Comparison of ENCODE assay signal across 7 mouse cellular contexts in genomic region chr19:41738429-41738805, GRCm38 (mm10). TPM values are rescaled to one million over a fixed set of nuclear protein-coding genes. Genes with fewer than 3 reads are reported as not detected.
DNase-seq lines count a peak whose midpoint lies in the region; ATAC-seq and TF ChIP-seq lines count a peak whose summit lies in the region.

No protein-coding gene starts in this region.

- H3K4me2 ChIP-seq in neural tube, embryonic 11.5 days (ENCODE audit: low read depth), result peak overlapping the region; percentile 24
- peak overlapping the region; percentile 66 for H3K4me2 ChIP-seq in forebrain, embryonic 16.5 days (ENCODE audit: low read length)
- peak overlapping the region; percentile 86 for H3K4me2 ChIP-seq in liver, embryonic 14.5 days (ENCODE audit: low read depth)

- no peaks in the 10 kb centered on the region for H3K9me3 ChIP-seq in neural tube, embryonic 11.5 days (ENCODE audit: control insufficient read depth, low read length)
- H3K9me3 ChIP-seq in forebrain, embryonic 16.5 days (ENCODE audit: control insufficient read depth, low read length), result no peaks in the 10 kb centered on the region
- H3K9me3 ChIP-seq in liver, embryonic 14.5 days (ENCODE audit: control insufficient read depth, low read length), result no peaks in the 10 kb centered on the region

- no peak; the same call in 1 of the 2 replicates for TF ChIP-seq EP300 in liver, embryonic 14.5 days (IDR thresholded peaks at IDR 0.05; ENCODE audit: low read depth)

- H3K27ac ChIP-seq in neural tube, embryonic 11.5 days (ENCODE audit: low read depth, low read length), result no peak overlapping the region
- H3K27ac ChIP-seq in forebrain, embryonic 16.5 days (ENCODE audit: low read length), result peak overlapping the region; percentile 57
- H3K27ac ChIP-seq in liver, embryonic 14.5 days, result peak overlapping the region; percentile 29; the same call in 1 of the 2 replicates

- 0 out of 2 replicates have a peak overlapping the region, but pooled peaks have one; percentile 8 for H3K9ac ChIP-seq in neural tube, embryonic 11.5 days (ENCODE audit: low read length)
- peak overlapping the region; percentile 35; the same call in 1 of the 2 replicates for H3K9ac ChIP-seq in forebrain, embryonic 16.5 days (replicated peaks; ENCODE audit: low read depth, low read length)
- peak overlapping the region; percentile 51 for H3K9ac ChIP-seq in liver, embryonic 14.5 days (replicated peaks)

- ATAC-seq in neural tube, embryonic 11.5 days (ENCODE audit: insufficient read depth, low FRiP score, low TSS enrichment), result no peak; the same call in 1 of the 2 replicates
- peak; percentile 36 for ATAC-seq in forebrain, embryonic 16.5 days
- ATAC-seq in liver, embryonic 14.5 days (ENCODE audit: insufficient read depth), result peak; percentile 84

- no peak for TF ChIP-seq CTCF in liver, embryonic 14.5 days (IDR thresholded peaks at IDR 0.05; ENCODE audit: low read depth)

- peaks cover 19% of the 10 kb centered on the region for H3K4me1 ChIP-seq in neural tube, embryonic 11.5 days (ENCODE audit: control insufficient read depth, insufficient read depth, low read length)
- H3K4me1 ChIP-seq in forebrain, embryonic 16.5 days (replicated peaks; ENCODE audit: control insufficient read depth, insufficient read depth, low read length), result peaks cover 77% of the 10 kb centered on the region
- H3K4me1 ChIP-seq in liver, embryonic 14.5 days (replicated peaks; ENCODE audit: control insufficient read depth in 2 of 2, insufficient read depth in 2 of 2, low read length in 1 of 2), result peaks cover 13 to 15% of the 10 kb centered on the region in 2 experiments

- peaks cover 26% of the 10 kb centered on the region for H3K27me3 ChIP-seq in neural tube, embryonic 11.5 days (ENCODE audit: control insufficient read depth, insufficient read depth, low read length)
- peaks cover 8% of the 10 kb centered on the region for H3K27me3 ChIP-seq in forebrain, embryonic 16.5 days (replicated peaks; ENCODE audit: control insufficient read depth, insufficient read depth, low read length)
- peaks cover 24% of the 10 kb centered on the region for H3K27me3 ChIP-seq in liver, embryonic 14.5 days (ENCODE audit: control insufficient read depth, insufficient read depth, low read length)

- H3K36me3 ChIP-seq in neural tube, embryonic 11.5 days (ENCODE audit: control insufficient read depth, insufficient read depth, low read length), result no peaks in the 10 kb centered on the region
- no peaks in the 10 kb centered on the region for H3K36me3 ChIP-seq in forebrain, embryonic 16.5 days (ENCODE audit: control insufficient read depth, insufficient read depth)
- no peaks in the 10 kb centered on the region for H3K36me3 ChIP-seq in liver, embryonic 14.5 days (replicated peaks; ENCODE audit: control insufficient read depth, insufficient read depth, low read depth)

- WGBS in neural tube, embryonic 11.5 days, result 11% methylated on average over 14 of the region's 14 CpGs
- WGBS in forebrain, embryonic 16.5 days, result 2% methylated on average over 14 of the region's 14 CpGs
- 9% methylated on average over 14 of the region's 14 CpGs for WGBS in liver, embryonic 14.5 days (ENCODE audit: insufficient replicate concordance)

- no peak overlapping the region for H3K4me3 ChIP-seq in neural tube, embryonic 11.5 days (ENCODE audit: low read depth, low read length)
- peak overlapping the region; percentile 25 for H3K4me3 ChIP-seq in forebrain, embryonic 16.5 days (replicated peaks; ENCODE audit: low read length)
- peak overlapping the region; percentile 47 to 51; a peak in 3 of 4 replicates for H3K4me3 ChIP-seq in liver, embryonic 14.5 days (ENCODE audit: insufficient read depth in 1 of 2, low read depth in 2 of 2, low read length in 2 of 2)

- no peak for DNase-seq in neural tube, embryonic 11.5 days (ENCODE audit: low spot score)
- no peak for DNase-seq in neural tube, embryonic 10.5 days (ENCODE audit: extremely low spot score, low spot score)
- DNase-seq in liver, embryonic 14.5 days (ENCODE audit: low read depth in 3 of 3, low spot score in 3 of 3), result peak in 2 of 3 experiments; percentile 26 to 30
- DNase-seq in cerebellum, adult 11-12 months, result no peak
- no peak for DNase-seq in frontal cortex, postnatal 14 days (ENCODE audit: low spot score in 2 of 2)
- DNase-seq in yolk sac, embryonic 10.5 days (ENCODE audit: low spot score), result no peak

RNA-seq across cellular contexts. Expression of gene Slit1, which starts 5.0 kb away (rescaled TPM):
- polyA plus RNA-seq in neural tube, embryonic 11.5 days (2014; fragmentation: Nextera tagmentation; extraction: Ambion mirVana), result 15.3 and 17.0 TPM in 2 replicates
- polyA plus RNA-seq in forebrain, embryonic 16.5 days (2015; fragmentation: Nextera tagmentation; extraction: Ambion mirVana), result 18.2 and 21.3 TPM in 2 replicates
- 0.10 and 0.14 TPM in 2 replicates for polyA plus RNA-seq in liver, embryonic 14.5 days (2012; rRNA removed)
- not detected in 2 replicates for polyA plus RNA-seq in liver, embryonic 14.5 days (2014; fragmentation: Nextera tagmentation; extraction: Ambion mirVana)

Comparison
In these comparisons a context has a peak if more than half of its experiments do, and no peak if none do; other contexts are left out.
1. DNase-seq: peak in liver, embryonic 14.5 days (2 of 3); none in neural tube, embryonic 11.5 days (single experiment), neural tube, embryonic 10.5 days (single experiment), cerebellum, adult 11-12 months (single experiment), frontal cortex, postnatal 14 days (0 of 2) and yolk sac, embryonic 10.5 days (single experiment).
2. H3K4me2 ChIP-seq: peak in every context shown above with its lines; median percentile 86 in liver, embryonic 14.5 days; 66 in forebrain, embryonic 16.5 days; 24 in neural tube, embryonic 11.5 days.
3. RNA of gene Slit1, which starts 5.0 kb away (polyA plus RNA-seq): 18.2 to 21.3 TPM in forebrain, embryonic 16.5 days and 15.3 to 17.0 TPM in neural tube, embryonic 11.5 days; 0.10 to 0.14 TPM in liver, embryonic 14.5 days; every median in the first group is over 10 times any median in the second.
4. Peak in every context shown above with its lines, with median percentiles within 50 percentile points of each other: H3K9ac ChIP-seq.